In genomic region chr1:86509410-86509809, GRCm38 (mm10) we compare ENCODE assay signal across 8 mouse cellular contexts. TPM values are rescaled to one million over a fixed set of nuclear protein-coding genes. Genes with fewer than 3 reads are reported as not detected.
DNase-seq lines count a peak whose midpoint lies in the region; ATAC-seq and TF ChIP-seq lines count a peak whose summit lies in the region.

No protein-coding gene starts in this region.

- no peaks in the 10 kb centered on the region for H3K27me3 ChIP-seq in embryonic facial prominence, embryonic 11.5 days (ENCODE audit: control insufficient read depth, insufficient read depth, low read length)
- no peaks in the 10 kb centered on the region for H3K27me3 ChIP-seq in kidney, embryonic 15.5 days
- no peaks in the 10 kb centered on the region for H3K27me3 ChIP-seq in liver, adult 2 months (ENCODE audit: control insufficient read depth, insufficient read depth, low read length)

- DNase-seq in A20 (ENCODE audit: low read depth, low spot score): peak; percentile 97
- peak; percentile 99 for DNase-seq in ZHBTc4 (ENCODE audit: low read depth, low spot score)
- peak; percentile 90 for DNase-seq in embryonic facial prominence, embryonic 11.5 days (ENCODE audit: low spot score)
- peak; percentile 79 for DNase-seq in heart, adult 8-10 months (ENCODE audit: low spot score)
- peak; percentile 73 for DNase-seq in liver, adult 2 months (ENCODE audit: extremely low read depth, low read depth, low spot score)
- DNase-seq in natural killer cell, adult 2 months (ENCODE audit: low spot score in 2 of 2): peak; percentile 80 to 92
- peak; percentile 95 to 97 for DNase-seq in thymus, adult 18-20 months

- H3K27ac ChIP-seq in embryonic facial prominence, embryonic 11.5 days (replicated peaks; ENCODE audit: low read depth, low read length): 0 out of 2 replicates have a peak overlapping the region, but pooled peaks have one; percentile 52
- H3K27ac ChIP-seq in kidney, embryonic 15.5 days: peak overlapping the region; percentile 18
- H3K27ac ChIP-seq in liver, adult 2 months (replicated peaks; ENCODE audit: insufficient read depth, low read depth, low read length): no peak overlapping the region

- no peak overlapping the region for H3K4me2 ChIP-seq in embryonic facial prominence, embryonic 11.5 days (ENCODE audit: low read depth, low read length)
- no peak overlapping the region for H3K4me2 ChIP-seq in kidney, embryonic 15.5 days

- H3K9me3 ChIP-seq in embryonic facial prominence, embryonic 11.5 days (replicated peaks; ENCODE audit: control insufficient read depth, low read length): no peaks in the 10 kb centered on the region
- no peaks in the 10 kb centered on the region for H3K9me3 ChIP-seq in kidney, embryonic 15.5 days (replicated peaks)

- H3K4me3 ChIP-seq in embryonic facial prominence, embryonic 11.5 days (ENCODE audit: low read depth, low read length): no peak overlapping the region
- no peak overlapping the region for H3K4me3 ChIP-seq in kidney, embryonic 15.5 days (replicated peaks)
- no peak overlapping the region for H3K4me3 ChIP-seq in liver, adult 2 months (ENCODE audit: insufficient read depth, low read depth, low read length)

- no peak for TF ChIP-seq POLR2A in liver, adult 2 months (IDR thresholded peaks at IDR 0.05; ENCODE audit: extremely low read depth, insufficient read depth, low read length)

- TF ChIP-seq CTCF in liver, adult 2 months (IDR thresholded peaks at IDR 0.05; ENCODE audit: low read depth, low read length): peak; percentile 95

- no peaks in the 10 kb centered on the region for H3K36me3 ChIP-seq in embryonic facial prominence, embryonic 11.5 days (replicated peaks; ENCODE audit: control insufficient read depth, insufficient read depth, low read depth, low read length)
- no peaks in the 10 kb centered on the region for H3K36me3 ChIP-seq in kidney, embryonic 15.5 days
- no peaks in the 10 kb centered on the region for H3K36me3 ChIP-seq in liver, adult 2 months (ENCODE audit: control insufficient read depth, insufficient read depth, low read length)

- 4% methylated on average over 7 of the region's 7 CpGs for WGBS in embryonic facial prominence, embryonic 11.5 days
- WGBS in kidney, embryonic 15.5 days: 13% methylated on average over 7 of the region's 7 CpGs
- 21% methylated on average over 7 of the region's 7 CpGs for WGBS in liver, adult 2 months

- peak; percentile 66 for ATAC-seq in embryonic facial prominence, embryonic 11.5 days (replicated peaks; ENCODE audit: insufficient number of reproducible peaks, low FRiP score, low TSS enrichment, low read depth)
- ATAC-seq in kidney, embryonic 15.5 days (replicated peaks; ENCODE audit: low FRiP score): peak; percentile 75

- no peaks in the 10 kb centered on the region for H3K79me2 ChIP-seq in liver, adult 2 months (ENCODE audit: control insufficient read depth, insufficient read depth, low read length)

- H3K4me1 ChIP-seq in embryonic facial prominence, embryonic 11.5 days (ENCODE audit: control insufficient read depth, insufficient read depth, low read length): peaks cover 6% of the 10 kb centered on the region
- H3K4me1 ChIP-seq in kidney, embryonic 15.5 days: peaks cover 30% of the 10 kb centered on the region
- H3K4me1 ChIP-seq in liver, adult 2 months (ENCODE audit: control insufficient read depth, insufficient read depth, low read length): peaks cover 11% of the 10 kb centered on the region

- H3K9ac ChIP-seq in embryonic facial prominence, embryonic 11.5 days (replicated peaks; ENCODE audit: low read length): peak overlapping the region; percentile 48
- H3K9ac ChIP-seq in kidney, embryonic 15.5 days: no peak overlapping the region
- no peak overlapping the region for H3K9ac ChIP-seq in liver, adult 2 months (ENCODE audit: low read depth, low read length)

RNA-seq across cellular contexts. Expression of gene Ptma, which starts 17.1 kb away (rescaled TPM):
- 4,004 and 4,291 TPM in 2 replicates for polyA plus RNA-seq in embryonic facial prominence, embryonic 11.5 days (2014; fragmentation: Nextera tagmentation; extraction: Ambion mirVana)
- 100 to 1,000 TPM; 183 to 230 (median 211) TPM for total RNA-seq in heart, adult 8-10 months (2022)
- 2,949 and 3,271 TPM in 2 replicates for polyA plus RNA-seq in kidney, embryonic 15.5 days (2015; fragmentation: Nextera tagmentation; extraction: Ambion mirVana)
- total RNA-seq in liver, adult 2 months (2014; rRNA removed): 259 and 274 TPM in 2 replicates
- 214 and 240 TPM in 2 replicates for polyA plus RNA-seq in liver, adult 2 months (2012; rRNA removed)

Comparison
In these comparisons a context has a peak if more than half of its experiments do, and no peak if none do; other contexts are left out.
1. RNA of gene Ptma, which starts 17.1 kb away (polyA plus RNA-seq): 4,004 to 4,291 TPM in embryonic facial prominence, embryonic 11.5 days and 2,949 to 3,271 TPM in kidney, embryonic 15.5 days; 214 to 240 TPM in liver, adult 2 months; every median in the first group is over 10 times any median in the second.
2. Peak in every context shown above with its lines, with median percentiles within 50 percentile points of each other: DNase-seq.